Mouse (Mus musculus): ENCODE data around the gene Camk1d. TPM values are rescaled to one million over a fixed set of nuclear protein-coding genes. Genes with fewer than 3 reads are reported as not detected.

Gene Camk1d
- polyA plus RNA-seq (2021; fragmentation: Nextera tagmentation): 23.0 and 25.1 TPM in 2 replicates
- long read RNA-seq, experiment 1, full-length matches to known transcripts: 14 of 75 reads
- long read RNA-seq, experiment 1, partial matches to known transcripts: 6 of 75 reads
- long read RNA-seq, experiment 1, other reads (novel, unspliced or antisense): 55 of 75 reads
- long read RNA-seq, experiment 2, full-length matches to known transcripts: 2 of 67 reads
- long read RNA-seq, experiment 2, partial matches to known transcripts: 1 of 67 reads
- long read RNA-seq, experiment 2, other reads (novel, unspliced or antisense): 64 of 67 reads

DNA sequence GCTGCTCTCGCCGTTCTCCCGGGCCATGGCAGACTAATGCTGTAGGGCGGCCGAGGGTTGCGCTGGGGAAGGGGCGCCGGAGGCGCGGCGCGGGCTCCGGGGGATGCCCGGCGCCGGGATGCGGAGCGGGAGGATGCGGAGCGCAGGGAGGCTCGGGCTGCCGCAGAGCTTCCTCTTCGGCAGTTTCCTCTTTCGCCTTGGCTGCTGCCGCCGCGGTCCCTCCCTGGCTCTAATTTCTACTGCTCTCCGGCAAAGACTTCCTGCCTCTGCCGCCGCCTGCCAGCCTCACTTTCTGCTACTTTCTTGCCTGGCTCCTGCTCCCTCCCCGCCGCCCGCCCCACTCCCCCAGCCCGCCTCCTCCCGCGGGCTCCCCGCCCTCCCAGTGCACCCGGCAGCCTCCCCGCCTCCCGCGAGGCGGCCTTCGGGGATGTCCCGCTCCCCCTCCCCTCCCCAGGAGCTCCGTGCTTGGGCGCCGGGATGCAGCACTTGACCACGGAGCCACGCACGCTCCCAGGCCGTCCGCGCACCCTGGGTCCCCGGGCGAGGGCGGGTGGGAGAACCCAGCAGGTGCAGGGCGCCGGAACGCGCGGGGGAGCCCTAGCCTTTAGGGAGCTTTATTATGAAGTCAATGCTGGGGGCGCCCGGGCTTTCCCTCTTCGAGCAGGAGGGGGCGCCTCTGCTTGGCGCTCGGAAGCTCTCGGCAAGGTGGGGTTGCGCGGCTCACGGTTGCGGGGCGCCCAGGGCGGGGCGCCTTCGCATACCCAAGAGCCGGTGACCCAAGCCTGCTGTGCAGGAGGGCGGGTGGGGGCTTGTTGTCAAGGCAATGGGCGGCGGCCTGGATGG lies at the start of gene Camk1d:
Gene Camk1d (minus strand): TSS at position 305 of the 843 bp plus-strand sequence.

Other genes with a start within 250 kb of the Camk1d start
- 17.3 and 23.0 TPM in 2 replicates for gene Nudt5, start 130.5 kb upstream of the Camk1d start, polyA plus RNA-seq (2021; fragmentation: Nextera tagmentation)
- 200 and 220 TPM in 2 replicates for gene Cdc123, start 130.6 kb upstream of the Camk1d start, polyA plus RNA-seq (2021; fragmentation: Nextera tagmentation)
- gene Gm13199, start 148.4 kb upstream of the Camk1d start, polyA plus RNA-seq (2021; fragmentation: Nextera tagmentation): not detected in 2 replicates
- 26.1 and 31.0 TPM in 2 replicates for gene Sec61a2, start 180.9 kb upstream of the Camk1d start, polyA plus RNA-seq (2021; fragmentation: Nextera tagmentation)
- 1.5 and 1.7 TPM in 2 replicates for gene Dhtkd1, start 228.3 kb upstream of the Camk1d start, polyA plus RNA-seq (2021; fragmentation: Nextera tagmentation)
- 4.9 and 7.0 TPM in 2 replicates for gene Upf2, start 237.0 kb upstream of the Camk1d start, polyA plus RNA-seq (2021; fragmentation: Nextera tagmentation)

All from left cerebral cortex, adult 6 months (tissue).